Mouse (Mus musculus) lung, embryonic 16.5 days (tissue): Measurements from ENCODE around the gene Kif1c. TPM values are rescaled to one million over a fixed set of nuclear protein-coding genes. Genes with fewer than 3 reads are reported as not detected.

Experiments used
- ATAC-seq: fragments of 200-750 bp; cut with Nextera tagmentation; 2 replicates; pipeline ENCODE4 v1.8.0; 2017; ENCODE audit warnings: low read depth, mild to moderate bottlenecking, moderate library complexity
- H3K27ac ChIP-seq: fragments of 300-500 bp; sonication (generic); 2 replicates; pipeline ENCODE4 v1.5.1; 2014; ENCODE audit warnings: mild to moderate bottlenecking, control low read depth, low read length
- H3K27me3 ChIP-seq: fragments of 300-500 bp; sonication (generic); 2 replicates; pipeline ENCODE4 v1.6.1; 2014; ENCODE audit warnings: low read depth, low read length, mixed read lengths; ENCODE audit not compliant: control insufficient read depth, insufficient read depth
- H3K36me3 ChIP-seq: fragments of 300-500 bp; sonication (generic); 2 replicates; pipeline ENCODE4 v1.6.1; 2014; ENCODE audit warnings: low read length; ENCODE audit not compliant: control insufficient read depth, insufficient read depth
- H3K4me1 ChIP-seq: fragments of 300-500 bp; sonication (generic); replicated peaks from 2 replicates; pipeline ENCODE4 v1.6.1; 2014; ENCODE audit warnings: low read length, mixed read lengths; ENCODE audit not compliant: control insufficient read depth, insufficient read depth
- H3K4me2 ChIP-seq: fragments of 300-500 bp; sonication (generic); 2 replicates; pipeline ENCODE4 v1.6.1; 2014; ENCODE audit warnings: low read depth, low read length, control low read depth
- H3K4me3 ChIP-seq: fragments of 300-500 bp; sonication (generic); 2 replicates; pipeline ENCODE4 v1.5.1; 2014; ENCODE audit warnings: mild to moderate bottlenecking, low read length, control low read depth
- H3K9ac ChIP-seq: fragments of 300-500 bp; sonication (generic); 2 replicates; pipeline ENCODE4 v1.6.1; 2014; ENCODE audit warnings: low read length, control low read depth
- H3K9me3 ChIP-seq: fragments of 300-500 bp; sonication (generic); 2 replicates; pipeline ENCODE4 v1.6.1; 2016; ENCODE audit warnings: low read length; ENCODE audit not compliant: control insufficient read depth
- WGBS: fragments of 180-500 bp; shearing (Covaris S2); extraction: QIAGEN DNeasy Blood & Tissue Kit; methylation state at CpG from one replicate; pipeline ENCODE4 v1.1.7; 2014; 5-methylcytosine and 5-hydroxymethylcytosine counted together
- polyA plus RNA-seq: library from polyadenylated mRNA; unstranded; fragments of >200 nt; fragmentation: Nextera tagmentation; extraction: Ambion mirVana; gene quantifications from 2 replicates; pipeline ENCODE4 v1.2.1, GENCODE M21; 2015

Gene Kif1c
- polyA plus RNA-seq, 1 experiment from 2014 or later = 3.4 TPM

- Histone ChIP-seq H3K36me3 (peaks cover 21% of the 10 kb centered on the region), H3K4me1 (peaks cover 45% of the 10 kb centered on the region), H3K27me3 (no peaks in the 10 kb centered on the region), H3K9ac (peak overlapping the region; percentile 100), H3K9me3 (no peaks in the 10 kb centered on the region), H3K4me3 (peak overlapping the region; percentile 100), H3K4me2 (peak overlapping the region; percentile 96), H3K27ac (peak overlapping the region; percentile 99)
- under 1% methylated on average over 56 of the region's 61 CpGs for WGBS
- ATAC-seq = peak; percentile 39
These were observed 44.5 kb upstream of the Kif1c start for GRCm38 (mm10) chr11:70655571-70656455.

GRCm38 (mm10) chr11:70656456-70656927 is 43.9 kb upstream of the Kif1c start:
- 6% methylated on average over 16 of the region's 16 CpGs for WGBS
- Histone ChIP-seq H3K4me2 (peak overlapping the region; percentile 96), H3K9me3 (no peaks in the 10 kb centered on the region), H3K9ac (peak overlapping the region; percentile 100), H3K27ac (peak overlapping the region; percentile 99), H3K27me3 (no peaks in the 10 kb centered on the region), H3K4me3 (peak overlapping the region; percentile 100), H3K36me3 (peaks cover 14% of the 10 kb centered on the region), H3K4me1 (peaks cover 38% of the 10 kb centered on the region)
- 0 out of 2 replicates have a peak, but pooled peaks have one; percentile 10 for ATAC-seq

- 11% methylated on average over 3 of the region's 3 CpGs for WGBS
- H3K9ac ChIP-seq = peak within 1 kb of the TSS; percentile 100
- peaks cover 9% of the 10 kb centered on the region; the same call in 1 of the 2 replicates for H3K36me3 ChIP-seq
- no peak for ATAC-seq
- no peaks in the 10 kb centered on the region for H3K27me3 ChIP-seq
- H3K9me3 ChIP-seq = no peaks in the 10 kb centered on the region
- H3K4me1 ChIP-seq = peaks cover 34% of the 10 kb centered on the region
- H3K27ac ChIP-seq = peak within 1 kb of the TSS; percentile 99
- H3K4me3 ChIP-seq = peak within 1 kb of the TSS; percentile 100
- peak within 1 kb of the TSS; percentile 96 for H3K4me2 ChIP-seq
These were observed 43.4 kb upstream of the Kif1c start, which contains the start of gene Eno3 for GRCm38 (mm10) chr11:70656964-70657363. Gene Eno3 (plus strand): TSS chr11:70657202.

- Histone ChIP-seq H3K27ac (no peak overlapping the region), H3K4me1 (peaks cover 28% of the 10 kb centered on the region)
These were observed 42.8 kb upstream of the Kif1c start for GRCm38 (mm10) chr11:70657573-70657972.

GRCm38 (mm10) chr11:70657991-70658390 is 42.4 kb upstream of the Kif1c start:
- Histone ChIP-seq H3K36me3 (peaks cover 8% of the 10 kb centered on the region), H3K9me3 (no peaks in the 10 kb centered on the region), H3K27me3 (no peaks in the 10 kb centered on the region), H3K27ac (no peak overlapping the region), H3K4me3 (no peak overlapping the region), H3K9ac (no peak overlapping the region), H3K4me1 (peaks cover 25% of the 10 kb centered on the region), H3K4me2 (no peak overlapping the region)
- ATAC-seq = no peak
- WGBS = 45% methylated on average over 9 of the region's 9 CpGs

More at GRCm38 (mm10) chr11:70657573-70657972, 42.8 kb upstream of the Kif1c start:
- Histone ChIP-seq H3K36me3 (peaks cover 7% of the 10 kb centered on the region), H3K27me3 (no peaks in the 10 kb centered on the region), H3K4me2 (peak overlapping the region; percentile 24; the same call in 1 of the 2 replicates), H3K9ac (no peak overlapping the region; the same call in 1 of the 2 replicates), H3K9me3 (no peaks in the 10 kb centered on the region), H3K4me3 (no peak overlapping the region)
- 43% methylated on average over 6 of the region's 6 CpGs for WGBS
- no peak for ATAC-seq

- no peak overlapping the region for H3K27ac ChIP-seq
- H3K36me3 ChIP-seq = peaks cover 11% of the 10 kb centered on the region
- H3K9ac ChIP-seq = no peak overlapping the region
- no peaks in the 10 kb centered on the region for H3K27me3 ChIP-seq
- H3K4me3 ChIP-seq = no peak overlapping the region
- 69% methylated on average over 5 of the region's 5 CpGs for WGBS
- no peak overlapping the region for H3K4me2 ChIP-seq
- H3K9me3 ChIP-seq = no peaks in the 10 kb centered on the region
- peaks cover 25% of the 10 kb centered on the region for H3K4me1 ChIP-seq
- no peak for ATAC-seq
These were observed 41.8 kb upstream of the Kif1c start for GRCm38 (mm10) chr11:70658521-70658920.

- Histone ChIP-seq H3K27me3 (no peaks in the 10 kb centered on the region), H3K9ac (no peak overlapping the region; the same call in 1 of the 2 replicates), H3K36me3 (peaks cover 15% of the 10 kb centered on the region), H3K9me3 (no peaks in the 10 kb centered on the region), H3K4me2 (no peak overlapping the region), H3K4me3 (no peak overlapping the region), H3K4me1 (peaks cover 25% of the 10 kb centered on the region), H3K27ac (no peak overlapping the region)
- ATAC-seq = no peak
- WGBS = 49% methylated on average over 8 of the region's 8 CpGs
These were observed 41.4 kb upstream of the Kif1c start for GRCm38 (mm10) chr11:70658942-70659341.

GRCm38 (mm10) chr11:70660571-70660970 is 39.8 kb upstream of the Kif1c start:
- Histone ChIP-seq H3K4me2 (no peak overlapping the region), H3K36me3 (peaks cover 27% of the 10 kb centered on the region), H3K27ac (no peak overlapping the region), H3K4me3 (no peak overlapping the region), H3K9ac (no peak overlapping the region), H3K27me3 (no peaks in the 10 kb centered on the region), H3K4me1 (peaks cover 23% of the 10 kb centered on the region), H3K9me3 (no peaks in the 10 kb centered on the region)
- ATAC-seq = no peak
- WGBS = 82% methylated on average over 8 of the region's 8 CpGs

- no peaks in the 10 kb centered on the region for H3K27me3 ChIP-seq
- no peak overlapping the region for H3K4me2 ChIP-seq
- H3K9me3 ChIP-seq = no peaks in the 10 kb centered on the region
- H3K9ac ChIP-seq = no peak overlapping the region
- no peak overlapping the region for H3K4me3 ChIP-seq
- H3K36me3 ChIP-seq = peaks cover 29% of the 10 kb centered on the region
- peaks cover 10% of the 10 kb centered on the region for H3K4me1 ChIP-seq
- no peak for ATAC-seq
- no peak overlapping the region for H3K27ac ChIP-seq
- 89% methylated on average over 8 of the region's 8 CpGs for WGBS
These were observed 37.2 kb upstream of the Kif1c start for GRCm38 (mm10) chr11:70663101-70663500.
